Mouse (Mus musculus): Measurements from ENCODE around the gene Isg20. TPM values are rescaled to one million over a fixed set of nuclear protein-coding genes. Genes with fewer than 3 reads are reported as not detected.

Gene Isg20
- total and polyA plus RNA-seq, 3 experiments = 5.7 to 12.1 (median 6.9) TPM

DNA sequence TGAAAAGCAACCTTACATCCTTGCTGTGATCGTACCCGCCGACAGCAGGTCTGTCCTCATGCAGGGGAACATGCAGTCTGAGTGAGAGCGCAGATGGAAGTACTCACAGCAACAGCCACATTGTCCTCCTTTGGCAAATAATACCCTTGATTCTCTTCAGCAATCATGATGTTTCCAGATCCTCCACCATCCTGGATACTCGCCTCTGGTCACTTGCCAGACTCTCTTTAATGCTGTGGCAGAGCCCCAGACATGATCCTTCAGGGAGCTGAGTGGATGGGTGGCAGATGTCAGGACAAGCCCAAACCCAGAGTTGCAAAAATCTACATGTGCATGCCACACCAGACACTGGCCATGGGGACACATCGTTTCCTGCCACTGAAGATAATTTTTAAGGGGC, 41.9 kb downstream of the Isg20 start:
- DNase-seq = no peak

DNA sequence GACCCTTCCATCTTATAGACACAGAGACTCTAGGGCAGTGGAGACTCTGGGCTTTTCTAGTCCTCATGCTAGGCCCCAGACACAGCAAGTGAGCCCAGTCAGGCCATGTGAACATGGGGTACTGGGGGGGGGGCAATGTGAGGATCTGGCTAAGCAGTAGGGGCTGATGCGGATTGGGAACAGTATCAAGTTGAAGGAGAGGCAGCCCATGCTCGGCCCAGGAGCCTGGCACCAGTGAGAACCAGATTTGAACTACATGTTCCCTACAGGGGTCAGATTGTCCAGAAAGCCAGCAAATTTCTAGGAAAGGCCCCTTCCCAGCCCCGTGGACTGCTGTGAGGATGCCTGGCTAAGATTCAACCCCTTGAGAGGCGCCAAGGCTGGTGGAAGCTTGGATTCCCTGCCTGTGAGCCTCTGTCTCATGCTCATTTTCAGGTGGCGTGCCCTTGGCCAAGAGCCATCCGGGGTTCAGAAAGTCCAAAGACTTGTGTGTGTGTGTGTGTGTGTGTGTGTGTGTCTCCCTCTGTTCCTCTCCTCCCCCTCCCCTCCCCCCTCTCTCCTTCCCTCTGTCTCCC, 45.4 kb downstream of the Isg20 start:
- DNase-seq = no peak

DNA sequence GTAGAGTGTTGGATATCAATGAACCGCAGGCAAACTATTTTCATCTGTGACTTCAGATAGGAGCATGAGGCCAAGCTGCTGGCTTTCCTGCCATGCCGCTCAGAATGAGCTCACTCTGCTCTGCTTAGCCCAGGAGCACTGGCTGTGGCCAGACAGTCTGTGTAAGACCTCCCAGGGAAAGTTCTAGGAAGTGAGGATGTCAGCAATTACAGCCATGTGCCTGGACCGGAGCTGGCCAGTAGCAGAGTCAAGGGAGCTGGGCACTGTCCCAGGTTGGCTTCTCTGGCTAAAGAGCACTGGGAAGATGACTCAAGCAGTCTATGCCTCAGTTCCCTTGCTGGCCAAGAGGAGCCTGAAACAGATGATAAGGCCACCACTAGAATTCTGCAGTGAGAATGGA, 50.7 kb downstream of the Isg20 start:
- no peak for DNase-seq

Small RNA genes lying within 50 kb of the gene (microRNA-seq; reads per million reads assigned to microRNA genes)
- gene Mir7-2 = 48.0 to 148 reads per million in 2 experiments

Other genes starting within 250 kb of the Isg20 start
- 10 to 100 TPM; 23.5 to 25.6 TPM for gene Ntrk3, start 175.4 kb upstream of the Isg20 start, total RNA-seq (2021)
- gene Ntrk3, start 175.4 kb upstream of the Isg20 start, polyA plus RNA-seq (2012; rRNA removed) = 22.5 and 36.7 TPM in 2 replicates
- 100 to 1,000 TPM in 1 of 2 experiments, 10 to 100 TPM in 1; 84.2 to 116 TPM for gene Mrps11, start 130.3 kb upstream of the Isg20 start, total RNA-seq (2021)
- 69.0 and 77.7 TPM in 2 replicates for gene Mrps11, start 130.3 kb upstream of the Isg20 start, polyA plus RNA-seq (2012; rRNA removed)
- gene Mrpl46, start 129.9 kb upstream of the Isg20 start, total RNA-seq (2021) = 10 to 100 TPM; 39.3 to 52.6 TPM
- 11.6 and 13.5 TPM in 2 replicates for gene Mrpl46, start 129.9 kb upstream of the Isg20 start, polyA plus RNA-seq (2012; rRNA removed)
- 10 to 100 TPM; 13.0 to 13.3 TPM for gene Det1, start 66.2 kb upstream of the Isg20 start, total RNA-seq (2021)
- gene Det1, start 66.2 kb upstream of the Isg20 start, polyA plus RNA-seq (2012; rRNA removed) = 14.0 and 14.4 TPM in 2 replicates
- 10 to 100 TPM; 36.7 to 41.4 TPM for gene Aen, start 17.6 kb upstream of the Isg20 start, total RNA-seq (2021)
- 22.9 and 33.3 TPM in 2 replicates for gene Aen, start 17.6 kb upstream of the Isg20 start, polyA plus RNA-seq (2012; rRNA removed)
- gene Acan, start 140.1 kb downstream of the Isg20 start, total RNA-seq (2021) = 10 to 100 TPM in 1 of 2 experiments, 1 to 10 TPM in 1; 1.4 to 21.7 TPM
- 0.44 and 2.5 TPM in 2 replicates for gene Acan, start 140.1 kb downstream of the Isg20 start, polyA plus RNA-seq (2012; rRNA removed)
- 1 to 10 TPM in 1 of 2 experiments, under 1 TPM in 1; 0.63 to 1.0 TPM for gene Hapln3, start 217.6 kb downstream of the Isg20 start, total RNA-seq (2021)
- gene Hapln3, start 217.6 kb downstream of the Isg20 start, polyA plus RNA-seq (2012; rRNA removed) = 1.5 and 2.2 TPM in 2 replicates
- gene Mfge8, start 235.6 kb downstream of the Isg20 start, total RNA-seq (2021) = 100 to 1,000 TPM; 214 to 349 TPM
- 526 and 669 TPM in 2 replicates for gene Mfge8, start 235.6 kb downstream of the Isg20 start, polyA plus RNA-seq (2012; rRNA removed)